Mouse (Mus musculus) inflammation-experienced regulatory T-cells (primary cell): ENCODE measurements around the gene Pglyrp4. TPM values are rescaled to one million over a fixed set of nuclear protein-coding genes. Genes with fewer than 3 reads are reported as not detected.

Experiments
- polyA plus RNA-seq, 2 experiments: library from polyadenylated mRNA; unstranded; fragments of 100-300 nt; shearing (Covaris generic); gene quantifications; one replicate each; pipeline ENCODE4 v1.2.1; 2017

Gene Pglyrp4
- not detected for polyA plus RNA-seq

GRCm38 (mm10) chr3:90726606-90727005 lies at the start of gene Pglyrp4:
Gene Pglyrp4 (plus strand): TSS chr3:90726906.

GRCm38 (mm10) chr3:90695613-90696012 lies 31.1 kb upstream of the Pglyrp4 start, which contains the start of gene S100a9:
Gene S100a9 (minus strand): TSS chr3:90695721.

GRCm38 (mm10) chr3:90777776-90778175 lies 51.1 kb downstream of the Pglyrp4 start, which contains the start of gene Gm5849:
Gene Gm5849 (minus strand): TSS chr3:90777876.

Other genes starting within 250 kb of the Pglyrp4 start
- 10 to 100 TPM; 97.5 to 99.8 TPM for gene Snapin, start 235.9 kb upstream of the Pglyrp4 start, polyA plus RNA-seq
- gene Chtop, start 217.4 kb upstream of the Pglyrp4 start, polyA plus RNA-seq, result 100 to 1,000 TPM; 161 to 182 TPM
- gene S100a1, start 212.5 kb upstream of the Pglyrp4 start, polyA plus RNA-seq, result 1 to 10 TPM; 1.7 to 4.3 TPM
- 100 to 1,000 TPM; 158 to 169 TPM for gene S100a13, start 212.5 kb upstream of the Pglyrp4 start, polyA plus RNA-seq
- under 1 TPM in 1 of 2 experiments, not detected in 1; 0.40 TPM for gene S100a14, start 200.1 kb upstream of the Pglyrp4 start, polyA plus RNA-seq
- 1 to 10 TPM in 1 of 2 experiments, under 1 TPM in 1; 0.67 to 1.1 TPM for gene S100a16, start 189.7 kb upstream of the Pglyrp4 start, polyA plus RNA-seq
- 1 to 10 TPM in 1 of 2 experiments, under 1 TPM in 1; 0.83 to 2.9 TPM for gene S100a3, start 166.3 kb upstream of the Pglyrp4 start, polyA plus RNA-seq
- not detected for gene S100a2, start 136.7 kb upstream of the Pglyrp4 start, polyA plus RNA-seq
- gene Gm42674, start 125.0 kb upstream of the Pglyrp4 start, polyA plus RNA-seq, result not detected
- gene S100a4, start 123.1 kb upstream of the Pglyrp4 start, polyA plus RNA-seq, result 100 to 1,000 TPM; 106 to 233 TPM
- gene S100a5, start 118.4 kb upstream of the Pglyrp4 start, polyA plus RNA-seq, result under 1 TPM in 1 of 2 experiments, not detected in 1; 0.40 TPM
- 100 to 1,000 TPM; 312 to 419 TPM for gene S100a6, start 114.0 kb upstream of the Pglyrp4 start, polyA plus RNA-seq
- gene S100a7a, start 72.9 kb upstream of the Pglyrp4 start, polyA plus RNA-seq, result 1 to 10 TPM in 1 of 2 experiments, under 1 TPM in 1; 0.57 to 2.1 TPM
- not detected for gene S100a8, start 57.9 kb upstream of the Pglyrp4 start, polyA plus RNA-seq
- gene S100a9, start 31.2 kb upstream of the Pglyrp4 start, polyA plus RNA-seq, result not detected
- not detected for gene Gm5849, start 51.0 kb downstream of the Pglyrp4 start, polyA plus RNA-seq